Mouse (Mus musculus): ENCODE measurements around the gene Gm37240.

Gm37240 gene

GRCm38 (mm10) chr3:84690091-84690771, 1197.1 kb downstream of the Gm37240 start:
- intact Hi-C loops (cut with DNase I), result loop anchor here (5.0 kb wide), 3 partner anchors 73 to 217 kb away; no protein-coding TSS in a partner anchor

- intact Hi-C loops (cut with DNase I), result loop anchor here (5.0 kb wide), 3 partner anchors 72 to 218 kb away; no protein-coding TSS in a partner anchor
These were observed 1197.7 kb downstream of the Gm37240 start for GRCm38 (mm10) chr3:84689656-84690055.

DNA sequence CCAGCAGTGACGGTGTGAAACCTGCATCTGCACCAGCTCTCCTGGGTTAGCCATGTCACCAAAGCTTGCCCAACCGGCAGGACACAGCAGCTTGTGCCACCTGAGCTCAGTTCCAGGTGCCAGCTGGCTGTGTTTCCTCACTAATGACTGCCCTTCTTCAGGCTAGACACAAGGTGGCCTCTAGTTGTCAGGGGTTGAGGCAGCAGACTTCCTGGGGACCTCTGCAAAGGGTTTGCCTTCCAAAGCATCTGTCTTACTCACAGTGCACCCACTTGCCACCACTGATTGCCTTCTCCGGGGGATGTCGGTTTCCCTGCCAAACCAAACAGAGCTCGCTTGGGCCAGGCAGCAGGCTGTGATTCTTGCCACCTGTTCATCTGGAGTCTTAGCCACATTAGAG, 1199.1 kb downstream of the Gm37240 start:
- intact Hi-C loops (cut with DNase I), result no loop called here

DNA sequence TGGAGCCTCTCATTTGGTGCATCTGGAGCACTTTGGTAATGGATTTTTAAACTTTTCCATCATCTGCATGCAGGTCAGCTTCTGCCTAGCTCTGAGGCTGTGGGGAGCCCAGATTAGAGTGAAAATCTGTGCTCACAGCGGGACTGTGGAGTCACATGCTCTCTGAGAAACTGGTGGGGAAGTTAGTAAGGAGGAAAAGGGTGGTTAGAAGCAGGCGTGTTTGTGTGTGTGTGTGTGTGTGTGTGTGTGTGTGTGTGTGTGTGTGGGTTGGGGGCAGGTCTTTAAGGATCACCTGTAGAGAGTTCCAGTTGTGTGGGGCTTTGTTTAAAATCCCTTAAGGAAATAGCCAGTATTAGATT, 1199.9 kb downstream of the Gm37240 start:
- intact Hi-C loops (cut with DNase I), result no loop called here

DNA sequence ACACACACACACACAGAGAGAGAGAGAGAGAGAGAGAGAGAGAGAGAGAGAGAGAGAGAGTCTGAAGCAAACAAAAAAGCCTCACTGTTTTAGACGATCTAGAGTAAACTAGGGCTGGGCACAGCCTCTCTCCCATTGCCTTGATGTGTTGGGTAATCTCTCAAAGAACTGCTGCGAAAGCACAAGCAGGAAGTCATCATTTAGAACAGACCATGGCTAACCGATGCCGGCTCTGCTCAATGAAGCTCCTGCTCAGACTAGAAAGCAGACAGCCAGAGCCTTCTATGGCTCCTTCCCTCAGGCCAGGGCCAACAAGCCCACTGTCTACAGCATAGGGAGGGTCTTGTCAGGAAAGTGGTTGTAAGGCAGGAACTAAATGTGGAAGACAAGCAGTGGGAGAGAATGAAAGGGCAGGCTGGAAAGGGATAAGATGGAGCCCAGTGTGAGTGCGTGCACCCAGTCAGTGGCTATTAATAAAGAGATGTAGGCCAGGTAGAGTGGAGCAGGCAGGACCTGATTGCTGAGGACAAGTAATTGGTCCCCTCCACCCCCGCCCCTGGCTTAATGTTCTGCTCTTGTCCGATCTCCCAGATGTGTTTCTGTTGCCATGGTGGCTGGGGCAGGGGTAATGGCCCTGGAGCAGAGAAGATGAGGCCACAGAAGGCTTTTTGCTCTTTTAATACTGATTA, 1200.4 kb downstream of the Gm37240 start:
- intact Hi-C loops (cut with DNase I), result no loop called here

DNA sequence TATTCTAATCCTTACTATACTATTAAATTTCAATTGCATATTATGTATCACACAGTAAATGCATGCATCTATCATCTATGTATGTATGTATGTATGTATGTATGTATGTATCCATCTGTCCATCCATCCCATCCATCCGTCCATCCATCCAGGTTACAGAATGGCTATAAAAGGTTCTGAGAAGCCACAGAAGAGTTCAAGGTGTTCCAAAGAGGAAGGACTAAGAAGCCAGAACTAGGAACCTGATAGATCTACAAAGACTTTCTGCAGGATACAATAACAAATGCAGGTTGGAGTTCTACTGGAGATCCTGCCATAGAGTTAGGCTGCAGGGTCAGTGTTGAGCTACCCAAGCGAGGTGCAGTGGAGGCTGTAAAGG, 1201.0 kb downstream of the Gm37240 start:
- intact Hi-C loops (cut with DNase I), result no loop called here

GRCm38 (mm10) chr3:84685662-84686293, 1201.5 kb downstream of the Gm37240 start:
- intact Hi-C loops (cut with DNase I), result no loop called here

- intact Hi-C loops (cut with DNase I), result loop anchor here (1.0 kb wide), 1 partner anchor 11 kb away; no protein-coding TSS in a partner anchor
These were observed 1203.5 kb downstream of the Gm37240 start for GRCm38 (mm10) chr3:84683788-84684187.

DNA sequence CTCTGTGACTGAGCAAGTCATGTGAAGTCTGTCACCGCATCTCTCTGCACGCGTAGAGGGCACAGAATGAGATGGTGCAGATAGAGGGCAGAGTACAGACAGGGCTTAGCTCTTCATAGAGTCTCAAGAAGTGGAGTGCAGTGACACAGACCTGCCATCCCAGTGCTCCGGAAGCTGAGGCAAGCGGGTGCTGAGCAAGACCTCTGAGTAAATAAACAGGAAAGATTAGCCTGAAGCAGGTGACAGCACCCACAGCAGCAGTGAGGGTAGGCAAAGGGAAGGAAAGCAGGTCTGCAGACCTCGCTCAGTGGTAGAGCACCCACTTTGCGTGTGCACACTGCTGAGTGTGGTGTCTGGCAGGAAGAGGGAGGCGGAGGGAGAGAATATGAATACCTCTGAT, 1205.6 kb downstream of the Gm37240 start:
- intact Hi-C loops (cut with DNase I), result no loop called here

DNA sequence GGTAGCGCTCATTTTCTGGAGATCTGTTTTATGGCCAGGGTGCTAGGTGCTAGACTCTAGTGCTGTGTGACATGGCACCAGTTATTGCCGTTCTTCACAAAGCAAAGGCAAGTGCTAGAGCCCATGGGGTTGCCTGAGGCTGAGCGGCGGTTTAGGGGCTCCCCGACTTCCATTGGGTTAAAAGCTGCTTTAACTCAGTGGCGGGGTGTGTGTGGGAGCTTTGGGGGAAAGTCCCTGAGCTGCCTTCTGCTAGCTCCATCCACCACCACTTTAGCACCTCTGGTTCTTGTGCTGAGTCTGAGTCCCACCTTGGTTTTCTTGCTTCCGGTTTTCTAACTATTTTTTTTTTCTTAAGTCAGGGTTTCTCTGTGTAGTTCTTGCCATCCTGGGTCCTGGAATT, 1207.3 kb downstream of the Gm37240 start:
- intact Hi-C loops (cut with DNase I), result no loop called here

DNA sequence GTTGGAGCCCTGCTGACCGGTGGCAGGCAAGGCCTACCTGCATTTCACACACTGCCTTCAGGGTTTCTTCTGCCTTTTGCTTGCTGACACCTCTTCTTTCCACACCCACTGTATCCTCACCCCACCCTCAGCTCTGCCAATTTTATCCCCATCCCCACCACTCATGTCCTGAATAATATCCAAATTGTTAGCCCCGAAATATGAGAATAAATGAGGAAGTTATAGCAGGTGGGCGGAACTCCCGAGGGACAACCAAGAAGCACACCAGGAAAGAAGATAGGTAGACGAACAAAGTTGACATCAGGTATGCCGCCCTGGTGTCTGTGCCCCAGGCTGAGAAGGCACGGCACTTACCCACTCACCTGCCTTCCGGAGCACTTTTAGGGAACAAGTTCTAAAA, 1207.8 kb downstream of the Gm37240 start:
- intact Hi-C loops (cut with DNase I), result no loop called here

DNA sequence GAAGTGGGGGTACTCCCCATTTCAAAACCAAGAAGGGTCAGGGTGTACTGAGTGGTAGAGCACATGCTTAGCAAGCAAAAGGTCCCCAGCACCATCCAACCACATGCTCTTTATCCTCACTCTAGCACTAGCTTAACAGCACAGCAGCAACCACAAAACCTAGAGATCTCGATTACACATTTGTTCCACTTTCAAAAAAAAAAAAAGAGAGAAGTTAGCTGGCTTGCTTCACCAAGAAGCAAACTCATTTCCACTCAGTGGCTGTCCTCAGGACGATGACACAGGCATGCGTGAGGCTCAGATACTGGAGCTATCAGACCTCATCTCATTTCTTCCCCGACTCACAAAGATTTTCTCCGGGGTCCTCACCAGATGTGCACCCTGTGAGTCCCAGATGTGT, 1208.4 kb downstream of the Gm37240 start:
- intact Hi-C loops (cut with DNase I), result no loop called here

DNA sequence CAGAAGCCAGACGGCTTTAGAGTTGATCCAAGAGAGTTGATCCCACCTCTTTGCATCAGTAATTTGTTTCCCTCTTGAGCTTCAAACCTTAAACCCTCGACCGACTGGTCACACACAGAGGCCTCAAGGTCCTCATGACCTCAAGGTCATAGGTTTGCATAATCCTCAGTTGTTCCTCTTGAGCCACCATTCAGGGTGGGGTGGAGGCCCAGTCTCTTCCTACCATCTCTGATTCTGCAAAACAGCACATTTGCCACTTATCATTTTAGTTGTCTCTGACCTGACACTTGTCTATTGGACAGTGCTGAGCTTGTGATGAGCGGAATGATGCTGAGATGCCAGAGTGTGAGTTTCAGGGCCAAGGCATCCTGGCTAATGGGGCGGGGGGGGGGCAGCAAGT, 1211.6 kb downstream of the Gm37240 start:
- intact Hi-C loops (cut with DNase I), result no loop called here

- intact Hi-C loops (cut with DNase I), result no loop called here
These were observed 1213.8 kb downstream of the Gm37240 start for GRCm38 (mm10) chr3:84673552-84673951.

GRCm38 (mm10) chr3:84672136-84672535, 1215.2 kb downstream of the Gm37240 start:
- intact Hi-C loops (cut with DNase I), result loop anchor here (1.0 kb wide), 1 partner anchor 11 kb away; no protein-coding TSS in a partner anchor

- intact Hi-C loops (cut with DNase I), result no loop called here
These were observed 1218.4 kb downstream of the Gm37240 start for GRCm38 (mm10) chr3:84668957-84669356.

GRCm38 (mm10) chr3:84665255-84666073, 1221.9 kb downstream of the Gm37240 start:
- intact Hi-C loops (cut with DNase I), result no loop called here

- intact Hi-C loops (cut with DNase I), result no loop called here
These were observed 1222.6 kb downstream of the Gm37240 start for GRCm38 (mm10) chr3:84664686-84665085.

DNA sequence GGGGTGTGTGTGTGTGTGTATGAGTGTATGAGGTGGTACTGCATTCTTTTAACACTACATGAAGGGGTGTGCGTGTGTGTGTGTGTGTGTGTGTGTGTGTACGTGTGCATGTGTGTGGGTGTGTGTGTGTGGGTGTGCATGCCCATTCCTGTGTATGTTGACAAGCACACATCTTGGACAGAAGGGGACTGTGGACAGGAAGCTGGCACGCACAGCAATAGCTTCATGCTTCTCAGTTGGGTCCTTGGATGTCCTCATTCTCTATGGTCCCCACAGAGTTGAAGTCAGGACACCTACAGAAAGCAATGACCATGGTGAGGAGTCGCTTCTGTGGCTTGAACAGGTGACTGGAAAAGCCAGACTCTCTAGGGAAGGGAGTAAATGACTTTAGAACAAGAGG, 1223.5 kb downstream of the Gm37240 start:
- intact Hi-C loops (cut with DNase I), result no loop called here

DNA sequence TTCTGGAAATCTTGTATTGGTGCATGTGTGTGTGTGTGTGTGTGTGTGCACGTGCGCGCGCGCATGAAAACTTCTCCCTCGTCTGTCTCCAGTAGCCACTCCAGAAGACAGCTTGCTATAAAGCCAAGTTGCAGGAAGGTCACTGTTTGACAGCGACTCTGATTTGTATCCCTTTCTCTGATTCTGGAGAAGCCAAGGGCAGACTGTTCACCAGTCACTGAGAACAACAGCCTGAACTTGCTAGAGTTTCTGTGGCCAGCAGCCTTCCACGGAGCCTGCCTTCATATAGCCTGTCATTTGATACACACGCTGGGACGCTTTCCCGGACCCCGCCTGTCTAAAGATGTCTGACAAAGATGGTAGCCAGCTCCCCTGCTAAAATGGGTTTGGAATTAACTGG, 1224.2 kb downstream of the Gm37240 start:
- intact Hi-C loops (cut with DNase I), result no loop called here

- intact Hi-C loops (cut with DNase I), result no loop called here
These were observed 1226.9 kb downstream of the Gm37240 start for GRCm38 (mm10) chr3:84660380-84660779.

GRCm38 (mm10) chr3:84658872-84659271, 1228.4 kb downstream of the Gm37240 start:
- intact Hi-C loops (cut with DNase I), result no loop called here
